8 mouse cellular contexts compared by ENCODE assay signal in the genomic region with DNA sequence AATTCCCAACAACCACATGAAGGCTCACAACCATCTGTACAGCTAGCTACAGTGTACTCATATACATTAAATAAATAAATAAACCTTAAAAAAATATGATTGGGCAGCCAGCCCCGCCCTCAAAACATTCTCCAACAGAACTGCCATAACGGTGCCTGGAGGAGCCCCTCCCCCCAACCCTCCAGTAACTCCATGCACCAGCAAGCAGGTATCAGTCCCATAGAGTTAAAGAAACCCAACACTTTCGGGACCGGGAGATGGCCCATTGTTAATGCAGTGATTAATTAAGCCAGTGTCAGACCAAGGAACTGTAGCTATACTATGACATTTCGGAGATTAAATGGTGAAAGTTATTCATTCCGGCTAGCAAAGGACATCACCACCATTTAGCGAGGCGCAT. TPM values are rescaled to one million over a fixed set of nuclear protein-coding genes. Genes with fewer than 3 reads are reported as not detected.
A peak's percentile ranks its signal among the peaks of the same experiment; 100 is the strongest.
DNase-seq lines count a peak whose midpoint lies in the region; ATAC-seq and TF ChIP-seq lines count a peak whose summit lies in the region.

No protein-coding gene starts in this region.

- H3K4me2 ChIP-seq in forebrain, embryonic 12.5 days: peak overlapping the region; percentile 83
- H3K4me2 ChIP-seq in liver, embryonic 11.5 days: peak overlapping the region; percentile 95

- peaks cover 44% of the 10 kb centered on the region for H3K36me3 ChIP-seq in erythroblast, embryonic 14.5 days (ENCODE audit: control insufficient read depth)
- peaks cover 36% of the 10 kb centered on the region for H3K36me3 ChIP-seq in C2C12 (ENCODE audit: control insufficient read depth, insufficient read depth)
- H3K36me3 ChIP-seq in forebrain, embryonic 12.5 days (replicated peaks): peaks cover 43% of the 10 kb centered on the region
- peaks cover 36% of the 10 kb centered on the region for H3K36me3 ChIP-seq in liver, embryonic 11.5 days (ENCODE audit: control insufficient read depth, insufficient read depth, low read length)

- H3K79me2 ChIP-seq in C2C12 (ENCODE audit: control insufficient read depth, insufficient read depth): peaks cover 40% of the 10 kb centered on the region

- H3K27ac ChIP-seq in forebrain, embryonic 12.5 days: 0 out of 2 replicates have a peak overlapping the region, but pooled peaks have one; percentile 78
- 0 out of 2 replicates have a peak overlapping the region, but pooled peaks have one; percentile 67 for H3K27ac ChIP-seq in liver, embryonic 11.5 days (ENCODE audit: low read depth, low read length)

- ATAC-seq in erythroblast, adult 5-6 weeks (replicated peaks; ENCODE audit: low FRiP score, poor library complexity, severe bottlenecking): no peak
- ATAC-seq in forebrain, embryonic 12.5 days (ENCODE audit: low FRiP score): 0 out of 2 replicates have a peak, but pooled peaks have one; percentile 15
- ATAC-seq in liver, embryonic 11.5 days (replicated peaks; ENCODE audit: low FRiP score): no peak
- ATAC-seq in CD4-positive, CD25-positive, alpha-beta regulatory T cell, adult 4 months: no peak

- TF ChIP-seq CTCF in C2C12 (IDR thresholded peaks at IDR 0.05; ENCODE audit: control insufficient read depth, insufficient read depth, insufficient read length): no peak

- H3K27me3 ChIP-seq in erythroblast, embryonic 14.5 days (ENCODE audit: control insufficient read depth): no peaks in the 10 kb centered on the region
- H3K27me3 ChIP-seq in C2C12 (ENCODE audit: control insufficient read depth, insufficient read depth, insufficient read length): no peaks in the 10 kb centered on the region
- no peaks in the 10 kb centered on the region for H3K27me3 ChIP-seq in forebrain, embryonic 12.5 days
- no peaks in the 10 kb centered on the region for H3K27me3 ChIP-seq in liver, embryonic 11.5 days (replicated peaks; ENCODE audit: control insufficient read depth, insufficient read depth, low read length)

- H3K4me1 ChIP-seq in erythroblast, embryonic 14.5 days (ENCODE audit: control insufficient read depth): peaks cover 41% of the 10 kb centered on the region
- H3K4me1 ChIP-seq in forebrain, embryonic 12.5 days: peaks cover 14% of the 10 kb centered on the region
- H3K4me1 ChIP-seq in liver, embryonic 11.5 days (replicated peaks; ENCODE audit: control insufficient read depth, insufficient read depth, low read length): peaks cover 10% of the 10 kb centered on the region

- H3K4me3 ChIP-seq in erythroblast, embryonic 14.5 days (replicated peaks): peak overlapping the region; percentile 79
- peak overlapping the region; percentile 77 for H3K4me3 ChIP-seq in C2C12 (ENCODE audit: insufficient read depth, poor library complexity, severe bottlenecking)
- H3K4me3 ChIP-seq in forebrain, embryonic 12.5 days (replicated peaks): peak overlapping the region; percentile 91
- peak overlapping the region; percentile 97 for H3K4me3 ChIP-seq in liver, embryonic 11.5 days (ENCODE audit: low read depth, low read length)

- H3ac ChIP-seq in C2C12 (ENCODE audit: control insufficient read depth, insufficient read length, low read depth): peak overlapping the region; percentile 64

- 13% methylated on average over 8 of the region's 8 CpGs for WGBS in forebrain, embryonic 12.5 days
- WGBS in liver, embryonic 11.5 days: 12% methylated on average over 8 of the region's 8 CpGs

- DNase-seq in liver, embryonic 11.5 days (ENCODE audit: low spot score): no peak
- DNase-seq in thymus, postnatal 4 days: no peak
- DNase-seq in frontal cortex, postnatal 36 days (ENCODE audit: low spot score in 2 of 2): no peak

- peaks cover 27% of the 10 kb centered on the region for H3K79me3 ChIP-seq in C2C12 (ENCODE audit: low read depth)

- H3K9ac ChIP-seq in forebrain, embryonic 12.5 days: peak overlapping the region; percentile 89
- peak overlapping the region; percentile 93 for H3K9ac ChIP-seq in liver, embryonic 11.5 days (ENCODE audit: low read depth, low read length)

- H3K9me3 ChIP-seq in erythroblast, embryonic 14.5 days (ENCODE audit: control insufficient read depth, low read length): no peaks in the 10 kb centered on the region
- no peaks in the 10 kb centered on the region for H3K9me3 ChIP-seq in forebrain, embryonic 12.5 days
- H3K9me3 ChIP-seq in liver, embryonic 11.5 days (ENCODE audit: control insufficient read depth, low read length): no peaks in the 10 kb centered on the region

TF ChIP-seq in C2C12, 6 proteins besides CTCF, POLR2A, EP300 and RAD21:
- TF ChIP-seq MYOG (IDR thresholded peaks at IDR 0.05; ENCODE audit: control insufficient read depth, extremely low read depth, insufficient read length) (no peak), CEBPB (IDR thresholded peaks at IDR 0.05; ENCODE audit: low read depth) (no peak), MYOD1 (IDR thresholded peaks at IDR 0.05; ENCODE audit: control insufficient read depth, insufficient read length, low read depth) (no peak), USF1 (IDR thresholded peaks at IDR 0.05; ENCODE audit: low read depth) (no peak), FOSL1 (IDR thresholded peaks at IDR 0.05; ENCODE audit: insufficient read depth, low read length, poor library complexity, severe bottlenecking) (no peak), MAX (IDR thresholded peaks at IDR 0.05) (no peak)
TF ChIP-seq in C2C12: peak in this region for 0.

RNA-seq across cellular contexts. Expression of a gene that starts 1.0 kb away (rescaled TPM):
- 15.4 and 18.2 TPM in 2 replicates for polyA plus RNA-seq in erythroblast, embryonic 14.5 days (2012)
- total RNA-seq in erythroblast, adult 5-6 weeks (2015; ENCODE audit: low replicate concordance): 4.8 and 17.3 TPM in 2 replicates
- total RNA-seq in erythroblast, adult 5-6 weeks (2017; ENCODE audit: low replicate concordance): 44.9 and 46.9 TPM in 2 replicates
- 154 TPM for polyA plus RNA-seq in C2C12 (2012; fragmentation: generic; extraction: Trizol)
- 326 and 329 TPM in 2 replicates for polyA plus RNA-seq in forebrain, embryonic 12.5 days (2016; fragmentation: Nextera tagmentation; extraction: Ambion mirVana)
- polyA plus RNA-seq in liver, embryonic 11.5 days (2014; fragmentation: Nextera tagmentation; extraction: Ambion mirVana): 277 and 293 TPM in 2 replicates
- 100 to 1,000 TPM; 107 to 148 TPM for polyA plus RNA-seq in CD4-positive, CD25-positive, alpha-beta regulatory T cell, adult 4 months (2017; shearing (Covaris generic))

RNA-seq across cellular contexts. Expression of a gene that starts 13.6 kb away (rescaled TPM):
- 0.46 and 1.3 TPM in 2 replicates for polyA plus RNA-seq in erythroblast, embryonic 14.5 days (2012)
- total RNA-seq in erythroblast, adult 5-6 weeks (2015; ENCODE audit: low replicate concordance): 17.7 and 24.9 TPM in 2 replicates
- total RNA-seq in erythroblast, adult 5-6 weeks (2017; ENCODE audit: low replicate concordance): 3.3 and 10.0 TPM in 2 replicates
- 355 TPM for polyA plus RNA-seq in C2C12 (2012; fragmentation: generic; extraction: Trizol)
- polyA plus RNA-seq in forebrain, embryonic 12.5 days (2016; fragmentation: Nextera tagmentation; extraction: Ambion mirVana): 118 and 120 TPM in 2 replicates
- 134 and 148 TPM in 2 replicates for polyA plus RNA-seq in liver, embryonic 11.5 days (2014; fragmentation: Nextera tagmentation; extraction: Ambion mirVana)
- polyA plus RNA-seq in CD4-positive, CD25-positive, alpha-beta regulatory T cell, adult 4 months (2017; shearing (Covaris generic)): 100 to 1,000 TPM; 146 to 147 TPM

RNA-seq across cellular contexts. Expression of a gene that starts 52.9 kb away (rescaled TPM):
- 0.14 TPM in 2 replicates for polyA plus RNA-seq in erythroblast, embryonic 14.5 days (2012)
- 2.9 and 6.3 TPM in 2 replicates for total RNA-seq in erythroblast, adult 5-6 weeks (2015; ENCODE audit: low replicate concordance)
- total RNA-seq in erythroblast, adult 5-6 weeks (2017; ENCODE audit: low replicate concordance): 1.4 TPM in 2 replicates
- 10.6 TPM for polyA plus RNA-seq in C2C12 (2012; fragmentation: generic; extraction: Trizol)
- 9.0 and 10.0 TPM in 2 replicates for polyA plus RNA-seq in forebrain, embryonic 12.5 days (2016; fragmentation: Nextera tagmentation; extraction: Ambion mirVana)
- polyA plus RNA-seq in liver, embryonic 11.5 days (2014; fragmentation: Nextera tagmentation; extraction: Ambion mirVana): 10.6 and 11.3 TPM in 2 replicates
- polyA plus RNA-seq in CD4-positive, CD25-positive, alpha-beta regulatory T cell, adult 4 months (2017; shearing (Covaris generic)): 10 to 100 TPM in 1 of 2 experiments, 1 to 10 TPM in 1; 8.9 to 16.5 TPM

RNA-seq across cellular contexts. Expression of a gene that starts 59.6 kb away (rescaled TPM):
- polyA plus RNA-seq in erythroblast, embryonic 14.5 days (2012): 1.4 and 3.4 TPM in 2 replicates
- 3.3 and 5.8 TPM in 2 replicates for total RNA-seq in erythroblast, adult 5-6 weeks (2015; ENCODE audit: low replicate concordance)
- total RNA-seq in erythroblast, adult 5-6 weeks (2017; ENCODE audit: low replicate concordance): 2.6 and 3.2 TPM in 2 replicates
- polyA plus RNA-seq in C2C12 (2012; fragmentation: generic; extraction: Trizol): 95.0 TPM
- 52.5 and 58.0 TPM in 2 replicates for polyA plus RNA-seq in forebrain, embryonic 12.5 days (2016; fragmentation: Nextera tagmentation; extraction: Ambion mirVana)
- 28.7 and 32.8 TPM in 2 replicates for polyA plus RNA-seq in liver, embryonic 11.5 days (2014; fragmentation: Nextera tagmentation; extraction: Ambion mirVana)
- 100 to 1,000 TPM in 1 of 2 experiments, 10 to 100 TPM in 1; 94.4 to 115 TPM for polyA plus RNA-seq in CD4-positive, CD25-positive, alpha-beta regulatory T cell, adult 4 months (2017; shearing (Covaris generic))

Comparison
In these comparisons a context has a peak if more than half of its experiments do, and no peak if none do; other contexts are left out.
1. RNA of a gene that starts 13.6 kb away (polyA plus RNA-seq): 355 TPM in C2C12 (single experiment), 134 to 148 TPM in liver, embryonic 11.5 days, 146 to 147 TPM in CD4-positive, CD25-positive, alpha-beta regulatory T cell, adult 4 months and 118 to 120 TPM in forebrain, embryonic 12.5 days; 0.46 to 1.3 TPM in erythroblast, embryonic 14.5 days; every median in the first group is over 10 times any median in the second.
2. Peak in every context shown above with its lines, with median percentiles within 50 percentile points of each other: H3K4me3 ChIP-seq.